Mouse (Mus musculus) liver, embryonic 14.5 days (tissue): ENCODE results near the gene Olfr803. TPM values are rescaled to one million over a fixed set of nuclear protein-coding genes. Genes with fewer than 3 reads are reported as not detected.

Experiments used
- ATAC-seq: fragments of 200-750 bp; cut with Nextera tagmentation; 2 replicates; pipeline ENCODE4 v1.8.0; 2017; ENCODE audit warnings: moderate number of reproducible peaks, mild to moderate bottlenecking, moderate library complexity; ENCODE audit not compliant: insufficient read depth
- DNase-seq, 3 experiments: peaks; one replicate each; pipeline ENCODE4 v3.0.0-alpha.2; 2012 to 2013; ENCODE audit warnings: low read depth in 3 of 3, low spot score in 3 of 3
- H3K27ac ChIP-seq: fragments of 300-500 bp; sonication (generic); 2 replicates; pipeline ENCODE4 v1.5.1; 2014; ENCODE audit warnings: moderate library complexity, mild to moderate bottlenecking, control low read depth, inconsistent platforms
- H3K27me3 ChIP-seq: fragments of 300-500 bp; sonication (generic); 2 replicates; pipeline ENCODE4 v1.6.1; 2014; ENCODE audit warnings: mild to moderate bottlenecking, low read length, moderate library complexity; ENCODE audit not compliant: control insufficient read depth, insufficient read depth
- H3K36me3 ChIP-seq: fragments of 300-500 bp; sonication (generic); replicated peaks from 2 replicates; pipeline ENCODE4 v1.6.1; 2014; ENCODE audit warnings: low read depth; ENCODE audit not compliant: control insufficient read depth, insufficient read depth
- H3K4me1 ChIP-seq, 2 experiments: fragments of 200-500 bp in 1 of 2; fragments of 300-500 bp in 1 of 2; sonication (generic) in 1 of 2; replicated peaks; 2 replicates each; pipeline ENCODE4 v1.6.1; 2012 to 2014; ENCODE audit warnings: antibody characterized with exemption in 1 of 2, inconsistent platforms in 1 of 2, low read length in 1 of 2; ENCODE audit not compliant: control insufficient read depth in 2 of 2, insufficient read depth in 2 of 2
- H3K4me2 ChIP-seq: fragments of 300-500 bp; sonication (generic); 2 replicates; pipeline ENCODE4 v1.6.1; 2014; ENCODE audit warnings: low read depth, mild to moderate bottlenecking, control low read depth, moderate library complexity
- H3K4me3 ChIP-seq, 2 experiments: fragments of 200-500 bp in 1 of 2; fragments of 300-500 bp in 1 of 2; sonication (generic) in 1 of 2; 2 replicates each; pipeline ENCODE4 v1.5.1; 2012 to 2014; ENCODE audit warnings: low read depth in 2 of 2, low read length in 2 of 2, mild to moderate bottlenecking in 2 of 2, control low read depth in 1 of 2, inconsistent platforms in 1 of 2, moderate library complexity in 1 of 2; ENCODE audit not compliant: insufficient read depth in 1 of 2
- H3K9ac ChIP-seq: fragments of 300-500 bp; sonication (generic); replicated peaks from 2 replicates; pipeline ENCODE4 v1.6.1; 2014; ENCODE audit warnings: mild to moderate bottlenecking, control low read depth, moderate library complexity
- H3K9me3 ChIP-seq: fragments of 300-500 bp; sonication (generic); 2 replicates; pipeline ENCODE4 v1.6.1; 2016; ENCODE audit warnings: low read length, mixed read lengths; ENCODE audit not compliant: control insufficient read depth
- CTCF ChIP-seq: IDR thresholded peaks from 2 replicates; pipeline ENCODE4 v1.5.1; 2016; ENCODE audit warnings: antibody characterized with exemption, low read depth, control low read depth
- EP300 ChIP-seq: IDR thresholded peaks from 2 replicates; pipeline ENCODE4 v1.6.1; 2016; ENCODE audit warnings: antibody characterized with exemption, low read depth
- WGBS: fragments of 180-500 bp; shearing (Covaris S2); extraction: QIAGEN DNeasy Blood & Tissue Kit; methylation state at CpG from one replicate; pipeline ENCODE4 v1.1.7; 2014; ENCODE audit not compliant: insufficient replicate concordance; 5-methylcytosine and 5-hydroxymethylcytosine counted together
- microRNA-seq: library from miRNA; unstranded; fragments of <30 nt; microRNA quantifications from one replicate; pipeline ENCODE4, GENCODE M21; 2016
- polyA plus RNA-seq, 2 experiments: library from polyadenylated mRNA; depleted of rRNA in 1 of 2; stranded (reverse) in 1 of 2; unstranded in 1 of 2; fragments of >200 nt; fragmentation: Nextera tagmentation in 1 of 2; extraction: Ambion mirVana in 1 of 2; gene quantifications; 2 replicates each; pipeline versions ENCODE4 v1.2.1 to v1.2.3; 2012 to 2014

The Olfr803 gene
- polyA plus RNA-seq, 2 experiments = not detected

GRCm38 (mm10) chr10:129673765-129674164, 20.3 kb downstream of the Olfr803 start, which contains the start of gene Olfr801:
TSS of gene Olfr801 (minus strand) at chr10:129673865.
- no peaks in the 10 kb centered on the region for H3K27me3 ChIP-seq
- H3K4me1 ChIP-seq = no peaks in the 10 kb centered on the region
- no peak within 1 kb of the TSS for H3K27ac ChIP-seq
- H3K4me3 ChIP-seq = no peak within 1 kb of the TSS
- no peak within 1 kb of the TSS for H3K9ac ChIP-seq
- H3K4me2 ChIP-seq = no peak within 1 kb of the TSS
- WGBS = 55% methylated on average over 1 of the region's 1 CpGs
- no peak for ATAC-seq
- DNase-seq = no peak
- H3K9me3 ChIP-seq = no peaks in the 10 kb centered on the region
- no peak for TF ChIP-seq CTCF
- no peak for TF ChIP-seq EP300
- no peaks in the 10 kb centered on the region for H3K36me3 ChIP-seq

DNA sequence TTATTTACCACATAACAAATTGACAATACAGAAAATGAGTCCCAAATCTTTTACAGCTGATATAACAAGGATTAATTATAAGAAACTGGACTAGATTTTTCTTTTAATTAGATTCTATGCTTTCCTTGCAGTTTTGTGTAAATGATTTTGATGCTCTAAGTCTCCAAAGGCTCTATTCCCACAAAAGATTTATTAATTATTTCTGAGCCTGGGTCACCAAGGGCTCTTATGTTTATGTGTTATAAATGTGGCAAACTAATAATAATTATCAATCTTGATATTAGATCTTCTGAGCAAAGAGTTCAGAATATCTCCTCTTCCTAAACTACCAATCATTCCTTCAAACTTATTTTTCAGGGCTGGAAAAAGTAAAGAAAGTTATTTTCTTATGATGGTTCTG, 36.7 kb downstream of the Olfr803 start, which contains the start of gene Olfr800:
Gene Olfr800, plus strand, starts transcription at position 301 of the 400 bp plus-strand sequence.
- no peaks in the 10 kb centered on the region for H3K4me1 ChIP-seq
- H3K27ac ChIP-seq = no peak within 1 kb of the TSS
- no peak for TF ChIP-seq EP300
- no peak for TF ChIP-seq CTCF
- no peak within 1 kb of the TSS for H3K4me3 ChIP-seq
- no peaks in the 10 kb centered on the region for H3K27me3 ChIP-seq
- no peaks in the 10 kb centered on the region for H3K36me3 ChIP-seq
- H3K9ac ChIP-seq = no peak within 1 kb of the TSS
- H3K9me3 ChIP-seq = no peaks in the 10 kb centered on the region
- DNase-seq = no peak
- no peak within 1 kb of the TSS for H3K4me2 ChIP-seq
- ATAC-seq = no peak

- Histone ChIP-seq H3K27me3 (no peaks in the 10 kb centered on the region), H3K9me3 (no peaks in the 10 kb centered on the region), H3K4me2 (no peak overlapping the region), H3K9ac (no peak overlapping the region), H3K27ac (no peak overlapping the region), H3K36me3 (no peaks in the 10 kb centered on the region), H3K4me3 (no peak overlapping the region), H3K4me1 (no peaks in the 10 kb centered on the region)
- TF ChIP-seq EP300 (no peak), CTCF (no peak)
- no peak for DNase-seq
- 56% methylated on average over 1 of the region's 1 CpGs for WGBS
- ATAC-seq = no peak
Measured at GRCm38 (mm10) chr10:129651763-129652162, 42.3 kb downstream of the Olfr803 start.

Small RNAs within 50 kb of the gene (microRNA-seq; reads per million reads assigned to microRNA genes)
- not detected for gene Gm24485

Other genes with a start within 250 kb of the Olfr803 start
- gene Olfr787, start 232.4 kb downstream of the Olfr803 start, polyA plus RNA-seq (2012; rRNA removed) = not detected in 2 replicates
- gene Olfr787, start 232.4 kb downstream of the Olfr803 start, polyA plus RNA-seq (2014; fragmentation: Nextera tagmentation; extraction: Ambion mirVana) = not detected in 2 replicates
- gene Olfr788, start 223.3 kb downstream of the Olfr803 start, polyA plus RNA-seq (2012; rRNA removed) = not detected in 2 replicates
- not detected in 2 replicates for gene Olfr788, start 223.3 kb downstream of the Olfr803 start, polyA plus RNA-seq (2014; fragmentation: Nextera tagmentation; extraction: Ambion mirVana)
- not detected in 2 replicates for gene Olfr789, start 209.5 kb downstream of the Olfr803 start, polyA plus RNA-seq (2012; rRNA removed)
- not detected in 2 replicates for gene Olfr789, start 209.5 kb downstream of the Olfr803 start, polyA plus RNA-seq (2014; fragmentation: Nextera tagmentation; extraction: Ambion mirVana)
- not detected in 2 replicates for gene Olfr790, start 195.8 kb downstream of the Olfr803 start, polyA plus RNA-seq (2012; rRNA removed)
- gene Olfr790, start 195.8 kb downstream of the Olfr803 start, polyA plus RNA-seq (2014; fragmentation: Nextera tagmentation; extraction: Ambion mirVana) = not detected in 2 replicates
- gene Olfr791, start 172.5 kb downstream of the Olfr803 start, polyA plus RNA-seq (2012; rRNA removed) = not detected in 2 replicates
- gene Olfr791, start 172.5 kb downstream of the Olfr803 start, polyA plus RNA-seq (2014; fragmentation: Nextera tagmentation; extraction: Ambion mirVana) = not detected in 2 replicates
- not detected in 2 replicates for gene Olfr792, start 155.1 kb downstream of the Olfr803 start, polyA plus RNA-seq (2012; rRNA removed)
- gene Olfr792, start 155.1 kb downstream of the Olfr803 start, polyA plus RNA-seq (2014; fragmentation: Nextera tagmentation; extraction: Ambion mirVana) = not detected in 2 replicates
- gene Olfr794, start 126.6 kb downstream of the Olfr803 start, polyA plus RNA-seq (2012; rRNA removed) = not detected in 2 replicates
- gene Olfr794, start 126.6 kb downstream of the Olfr803 start, polyA plus RNA-seq (2014; fragmentation: Nextera tagmentation; extraction: Ambion mirVana) = not detected in 2 replicates
- gene Olfr796, start 81.7 kb downstream of the Olfr803 start, polyA plus RNA-seq (2012; rRNA removed) = not detected in 2 replicates
- gene Olfr796, start 81.7 kb downstream of the Olfr803 start, polyA plus RNA-seq (2014; fragmentation: Nextera tagmentation; extraction: Ambion mirVana) = not detected in 2 replicates
- gene Olfr798, start 66.4 kb downstream of the Olfr803 start, polyA plus RNA-seq (2012; rRNA removed) = not detected in 2 replicates
- not detected in 2 replicates for gene Olfr798, start 66.4 kb downstream of the Olfr803 start, polyA plus RNA-seq (2014; fragmentation: Nextera tagmentation; extraction: Ambion mirVana)
- not detected in 2 replicates for gene Olfr799, start 56.8 kb downstream of the Olfr803 start, polyA plus RNA-seq (2012; rRNA removed)
- not detected in 2 replicates for gene Olfr799, start 56.8 kb downstream of the Olfr803 start, polyA plus RNA-seq (2014; fragmentation: Nextera tagmentation; extraction: Ambion mirVana)
- not detected in 2 replicates for gene Olfr800, start 36.6 kb downstream of the Olfr803 start, polyA plus RNA-seq (2012; rRNA removed)
- gene Olfr800, start 36.6 kb downstream of the Olfr803 start, polyA plus RNA-seq (2014; fragmentation: Nextera tagmentation; extraction: Ambion mirVana) = not detected in 2 replicates
- gene Olfr801, start 20.4 kb downstream of the Olfr803 start, polyA plus RNA-seq (2012; rRNA removed) = not detected in 2 replicates
- not detected in 2 replicates for gene Olfr801, start 20.4 kb downstream of the Olfr803 start, polyA plus RNA-seq (2014; fragmentation: Nextera tagmentation; extraction: Ambion mirVana)
- gene Olfr802, start 6.1 kb downstream of the Olfr803 start, polyA plus RNA-seq (2012; rRNA removed) = not detected in 2 replicates
- not detected in 2 replicates for gene Olfr802, start 6.1 kb downstream of the Olfr803 start, polyA plus RNA-seq (2014; fragmentation: Nextera tagmentation; extraction: Ambion mirVana)
- not detected in 2 replicates for gene Olfr804, start 8.9 kb upstream of the Olfr803 start, polyA plus RNA-seq (2012; rRNA removed)
- gene Olfr804, start 8.9 kb upstream of the Olfr803 start, polyA plus RNA-seq (2014; fragmentation: Nextera tagmentation; extraction: Ambion mirVana) = not detected in 2 replicates
- not detected in 2 replicates for gene Olfr805, start 35.1 kb upstream of the Olfr803 start, polyA plus RNA-seq (2012; rRNA removed)
- not detected in 2 replicates for gene Olfr805, start 35.1 kb upstream of the Olfr803 start, polyA plus RNA-seq (2014; fragmentation: Nextera tagmentation; extraction: Ambion mirVana)
- not detected in 2 replicates for gene Olfr806, start 47.6 kb upstream of the Olfr803 start, polyA plus RNA-seq (2012; rRNA removed)
- not detected in 2 replicates for gene Olfr806, start 47.6 kb upstream of the Olfr803 start, polyA plus RNA-seq (2014; fragmentation: Nextera tagmentation; extraction: Ambion mirVana)
- not detected in 2 replicates for gene Olfr807, start 63.5 kb upstream of the Olfr803 start, polyA plus RNA-seq (2012; rRNA removed)
- not detected in 2 replicates for gene Olfr807, start 63.5 kb upstream of the Olfr803 start, polyA plus RNA-seq (2014; fragmentation: Nextera tagmentation; extraction: Ambion mirVana)
- not detected in 2 replicates for gene Olfr808, start 71.2 kb upstream of the Olfr803 start, polyA plus RNA-seq (2012; rRNA removed)
- gene Olfr808, start 71.2 kb upstream of the Olfr803 start, polyA plus RNA-seq (2014; fragmentation: Nextera tagmentation; extraction: Ambion mirVana) = not detected in 2 replicates
- gene Olfr809, start 80.4 kb upstream of the Olfr803 start, polyA plus RNA-seq (2012; rRNA removed) = not detected in 2 replicates
- not detected in 2 replicates for gene Olfr809, start 80.4 kb upstream of the Olfr803 start, polyA plus RNA-seq (2014; fragmentation: Nextera tagmentation; extraction: Ambion mirVana)
- gene Olfr810, start 100.6 kb upstream of the Olfr803 start, polyA plus RNA-seq (2012; rRNA removed) = not detected in 2 replicates
- gene Olfr810, start 100.6 kb upstream of the Olfr803 start, polyA plus RNA-seq (2014; fragmentation: Nextera tagmentation; extraction: Ambion mirVana) = not detected in 2 replicates
- not detected in 2 replicates for gene Olfr811, start 110.1 kb upstream of the Olfr803 start, polyA plus RNA-seq (2012; rRNA removed)
- gene Olfr811, start 110.1 kb upstream of the Olfr803 start, polyA plus RNA-seq (2014; fragmentation: Nextera tagmentation; extraction: Ambion mirVana) = not detected in 2 replicates
- not detected in 2 replicates for gene Olfr812, start 151.8 kb upstream of the Olfr803 start, polyA plus RNA-seq (2012; rRNA removed)
- not detected in 2 replicates for gene Olfr812, start 151.8 kb upstream of the Olfr803 start, polyA plus RNA-seq (2014; fragmentation: Nextera tagmentation; extraction: Ambion mirVana)
- not detected in 2 replicates for gene Olfr813, start 161.1 kb upstream of the Olfr803 start, polyA plus RNA-seq (2012; rRNA removed)
- gene Olfr813, start 161.1 kb upstream of the Olfr803 start, polyA plus RNA-seq (2014; fragmentation: Nextera tagmentation; extraction: Ambion mirVana) = not detected in 2 replicates
- not detected in 2 replicates for gene Olfr814, start 185.6 kb upstream of the Olfr803 start, polyA plus RNA-seq (2012; rRNA removed)
- not detected in 2 replicates for gene Olfr814, start 185.6 kb upstream of the Olfr803 start, polyA plus RNA-seq (2014; fragmentation: Nextera tagmentation; extraction: Ambion mirVana)
- not detected in 2 replicates for gene Olfr815, start 211.6 kb upstream of the Olfr803 start, polyA plus RNA-seq (2012; rRNA removed)
- not detected in 2 replicates for gene Olfr815, start 211.6 kb upstream of the Olfr803 start, polyA plus RNA-seq (2014; fragmentation: Nextera tagmentation; extraction: Ambion mirVana)
- not detected in 2 replicates for gene Olfr816, start 221.3 kb upstream of the Olfr803 start, polyA plus RNA-seq (2012; rRNA removed)
- gene Olfr816, start 221.3 kb upstream of the Olfr803 start, polyA plus RNA-seq (2014; fragmentation: Nextera tagmentation; extraction: Ambion mirVana) = not detected in 2 replicates